Mouse (Mus musculus) cerebellum, adult 9-11 months (tissue): ENCODE results near the gene Fmod.

ENCODE experiments used
- DNase-seq: peaks from one replicate; pipeline ENCODE4 v3.0.0; 2022

Fmod gene

GRCm38 (mm10) chr1:134057736-134058135 lies 20.7 kb downstream of the Fmod start:
- peak; percentile 8 for DNase-seq

- DNase-seq, result peak; percentile 33
These were observed 21.8 kb downstream of the Fmod start for GRCm38 (mm10) chr1:134058870-134059269.

GRCm38 (mm10) chr1:134059739-134060695 lies 23.0 kb downstream of the Fmod start:
- DNase-seq, result peak; percentile 49

GRCm38 (mm10) chr1:134060849-134061569 lies 24.0 kb downstream of the Fmod start:
- DNase-seq, result peak; percentile 93

GRCm38 (mm10) chr1:134061915-134062314 lies 24.9 kb downstream of the Fmod start:
- DNase-seq, result no peak

- DNase-seq, result no peak
These were observed 25.5 kb downstream of the Fmod start for GRCm38 (mm10) chr1:134062411-134063085.

GRCm38 (mm10) chr1:134063086-134063772 lies 26.2 kb downstream of the Fmod start:
- peak; percentile 64 for DNase-seq

- DNase-seq, result no peak
These were observed 26.7 kb downstream of the Fmod start for GRCm38 (mm10) chr1:134063773-134064125.

GRCm38 (mm10) chr1:134064296-134064831 lies 27.3 kb downstream of the Fmod start:
- no peak for DNase-seq

GRCm38 (mm10) chr1:134065241-134065809 lies 28.3 kb downstream of the Fmod start:
- no peak for DNase-seq

GRCm38 (mm10) chr1:134066554-134066953 lies 29.5 kb downstream of the Fmod start:
- DNase-seq, result no peak

GRCm38 (mm10) chr1:134067143-134067619 lies 30.1 kb downstream of the Fmod start:
- DNase-seq, result no peak

- no peak for DNase-seq
These were observed 33.1 kb downstream of the Fmod start for GRCm38 (mm10) chr1:134070099-134070669.

- DNase-seq, result no peak
These were observed 34.5 kb downstream of the Fmod start for GRCm38 (mm10) chr1:134071411-134072018.

- DNase-seq, result no peak
These were observed 36.1 kb downstream of the Fmod start for GRCm38 (mm10) chr1:134073061-134073564.

GRCm38 (mm10) chr1:134073658-134074057 lies 36.6 kb downstream of the Fmod start:
- no peak for DNase-seq

- DNase-seq, result no peak
These were observed 37.1 kb downstream of the Fmod start for GRCm38 (mm10) chr1:134074184-134074583.

GRCm38 (mm10) chr1:134074606-134075005 lies 37.6 kb downstream of the Fmod start:
- no peak for DNase-seq

GRCm38 (mm10) chr1:134075532-134075931 lies 38.5 kb downstream of the Fmod start:
- no peak for DNase-seq

- peak; percentile 50 for DNase-seq
These were observed 39.7 kb downstream of the Fmod start for GRCm38 (mm10) chr1:134076789-134077188.
